Mouse (Mus musculus) cortical plate, adult 2 months (tissue): ENCODE results near the gene Litaf.

Source experiments
- CTCF ChIP-seq: fragments of 200-500 bp; IDR thresholded peaks from 2 replicates; pipeline ENCODE4 v1.5.1; 2011; ENCODE audit warnings: mild to moderate bottlenecking, control low read depth, low read length; ENCODE audit not compliant: insufficient read depth; ENCODE audit errors: extremely low read depth
- POLR2A ChIP-seq: fragments of 200-500 bp; IDR thresholded peaks from 2 replicates; pipeline ENCODE4 v1.6.1; 2011; ENCODE audit warnings: mild to moderate bottlenecking, low read length, control low read depth; ENCODE audit not compliant: insufficient read depth; ENCODE audit errors: extremely low read depth

GRCm38 (mm10) chr16:11092061-11092460, 26.1 kb upstream of the Litaf start:
- no peak for TF ChIP-seq POLR2A
- TF ChIP-seq CTCF, result no peak
